Mouse (Mus musculus): ENCODE measurements at regions not wholly inside any gene's neighbourhood (a gene's known extent, or its start where the extent isn't known, plus 50 kb on each side); places are given as distances from the start of the nearest gene placed in this dataset.
"Not testable (repeated sequence)": the region's sequence is repeated elsewhere in the genome, so short reads cannot be mapped to it uniquely, and the experiment has no call there.

GRCm38 (mm10) chr1:47646681-47647080, 754.0 kb upstream of the Slc39a10 start:
- no peak for ATAC-seq (ENCODE audit: borderline replicate concordance, extremely low read depth, low FRiP score, low TSS enrichment)
- Histone ChIP-seq H3K9me3 (no peaks in the 10 kb centered on the region), H3K27ac (no peak overlapping the region), H3K4me3 (no peak overlapping the region), H3K9ac (no peak overlapping the region), H3K4me1 (no peaks in the 10 kb centered on the region), H3K36me3 (no peaks in the 10 kb centered on the region), H3K4me2 (no peak overlapping the region), H3K27me3 (no peaks in the 10 kb centered on the region)
- WGBS: 59% methylated on average over 4 of the region's 4 CpGs

GRCm38 (mm10) chr1:47606597-47606996, 713.9 kb upstream of the Slc39a10 start:
- ATAC-seq (ENCODE audit: borderline replicate concordance, extremely low read depth, low FRiP score, low TSS enrichment): no peak
- Histone ChIP-seq H3K36me3 (no peaks in the 10 kb centered on the region), H3K9ac (no peak overlapping the region), H3K27me3 (no peaks in the 10 kb centered on the region), H3K4me2 (no peak overlapping the region), H3K9me3 (no peaks in the 10 kb centered on the region), H3K27ac (no peak overlapping the region), H3K4me1 (no peaks in the 10 kb centered on the region), H3K4me3 (no peak overlapping the region)
- WGBS: 77% methylated on average over 4 of the region's 4 CpGs

- no peak overlapping the region for H3K9ac ChIP-seq
- no peak for ATAC-seq (ENCODE audit: borderline replicate concordance, extremely low read depth, low FRiP score, low TSS enrichment)
- H3K27ac ChIP-seq: no peak overlapping the region
- no peak overlapping the region for H3K4me3 ChIP-seq
- H3K4me2 ChIP-seq: no peak overlapping the region
- no peaks in the 10 kb centered on the region for H3K36me3 ChIP-seq
- H3K4me1 ChIP-seq: no peaks in the 10 kb centered on the region
- WGBS: 64% methylated on average over 2 of the region's 2 CpGs
- no peaks in the 10 kb centered on the region for H3K27me3 ChIP-seq
- no peaks in the 10 kb centered on the region for H3K9me3 ChIP-seq
Observed at GRCm38 (mm10) chr1:47603989-47604360, 711.3 kb upstream of the Slc39a10 start.

GRCm38 (mm10) chr1:47603294-47603988, 710.8 kb upstream of the Slc39a10 start:
- Histone ChIP-seq H3K9me3 (no peaks in the 10 kb centered on the region), H3K4me2 (no peak overlapping the region), H3K27ac (no peak overlapping the region), H3K9ac (no peak overlapping the region), H3K4me3 (no peak overlapping the region), H3K36me3 (no peaks in the 10 kb centered on the region), H3K4me1 (no peaks in the 10 kb centered on the region), H3K27me3 (no peaks in the 10 kb centered on the region)
- 19% methylated on average over 3 of the region's 3 CpGs for WGBS
- no peak for ATAC-seq (ENCODE audit: borderline replicate concordance, extremely low read depth, low FRiP score, low TSS enrichment)

- WGBS: 78% methylated on average over 2 of the region's 4 CpGs
- not testable (repeated sequence) for H3K27ac ChIP-seq; H3K4me1 ChIP-seq; H3K4me2 ChIP-seq; ATAC-seq (ENCODE audit: borderline replicate concordance, extremely low read depth, low FRiP score, low TSS enrichment); H3K9me3 ChIP-seq; H3K4me3 ChIP-seq; H3K9ac ChIP-seq; H3K36me3 ChIP-seq; H3K27me3 ChIP-seq
Observed at GRCm38 (mm10) chr1:47593641-47594040, 701.0 kb upstream of the Slc39a10 start.

- H3K27ac ChIP-seq: no peak overlapping the region
- H3K4me2 ChIP-seq: no peak overlapping the region
- no peak overlapping the region for H3K4me3 ChIP-seq
- H3K9ac ChIP-seq: no peak overlapping the region
- no peak for ATAC-seq (ENCODE audit: borderline replicate concordance, extremely low read depth, low FRiP score, low TSS enrichment)
- H3K9me3 ChIP-seq: no peaks in the 10 kb centered on the region
- no peaks in the 10 kb centered on the region for H3K27me3 ChIP-seq
- H3K36me3 ChIP-seq: no peaks in the 10 kb centered on the region
- H3K4me1 ChIP-seq: no peaks in the 10 kb centered on the region
- WGBS: 57% methylated on average over 1 of the region's 1 CpGs
Observed at GRCm38 (mm10) chr1:47545606-47546005, 653.0 kb upstream of the Slc39a10 start.

GRCm38 (mm10) chr1:47511426-47511825, 618.8 kb upstream of the Slc39a10 start:
- ATAC-seq (ENCODE audit: borderline replicate concordance, extremely low read depth, low FRiP score, low TSS enrichment): no peak
- 78% methylated on average over 5 of the region's 5 CpGs for WGBS

GRCm38 (mm10) chr1:47507801-47508200, 615.1 kb upstream of the Slc39a10 start:
- H3K36me3 ChIP-seq: no peaks in the 10 kb centered on the region
- H3K9me3 ChIP-seq: no peaks in the 10 kb centered on the region
- no peaks in the 10 kb centered on the region for H3K27me3 ChIP-seq
- H3K4me2 ChIP-seq: no peak overlapping the region
- no peaks in the 10 kb centered on the region for H3K4me1 ChIP-seq
- no peak overlapping the region for H3K27ac ChIP-seq
- H3K9ac ChIP-seq: no peak overlapping the region
- no peak for ATAC-seq (ENCODE audit: borderline replicate concordance, extremely low read depth, low FRiP score, low TSS enrichment)
- no peak overlapping the region for H3K4me3 ChIP-seq

More at GRCm38 (mm10) chr1:47511426-47511825, 618.8 kb upstream of the Slc39a10 start:
- Histone ChIP-seq H3K9ac (no peak overlapping the region), H3K36me3 (no peaks in the 10 kb centered on the region), H3K27ac (no peak overlapping the region), H3K27me3 (no peaks in the 10 kb centered on the region), H3K4me1 (no peaks in the 10 kb centered on the region), H3K4me2 (no peak overlapping the region), H3K4me3 (no peak overlapping the region), H3K9me3 (no peaks in the 10 kb centered on the region)

- no peaks in the 10 kb centered on the region for H3K4me1 ChIP-seq
- no peaks in the 10 kb centered on the region for H3K9me3 ChIP-seq
- no peak overlapping the region for H3K4me3 ChIP-seq
- H3K27me3 ChIP-seq: no peaks in the 10 kb centered on the region
- ATAC-seq (ENCODE audit: borderline replicate concordance, extremely low read depth, low FRiP score, low TSS enrichment): no peak
- no peak overlapping the region for H3K9ac ChIP-seq
- 50% methylated on average over 7 of the region's 7 CpGs for WGBS
- H3K27ac ChIP-seq: no peak overlapping the region
- no peaks in the 10 kb centered on the region for H3K36me3 ChIP-seq
- H3K4me2 ChIP-seq: no peak overlapping the region
Observed at GRCm38 (mm10) chr1:47488581-47489204, 596.0 kb upstream of the Slc39a10 start.

GRCm38 (mm10) chr1:47486087-47486486, 593.4 kb upstream of the Slc39a10 start:
- Histone ChIP-seq H3K27ac (no peak overlapping the region), H3K4me2 (no peak overlapping the region), H3K9ac (no peak overlapping the region), H3K4me3 (no peak overlapping the region), H3K36me3 (no peaks in the 10 kb centered on the region), H3K4me1 (no peaks in the 10 kb centered on the region), H3K27me3 (no peaks in the 10 kb centered on the region), H3K9me3 (no peaks in the 10 kb centered on the region)
- no peak for ATAC-seq (ENCODE audit: borderline replicate concordance, extremely low read depth, low FRiP score, low TSS enrichment)

- Histone ChIP-seq H3K36me3 (no peaks in the 10 kb centered on the region), H3K27me3 (no peaks in the 10 kb centered on the region), H3K4me3 (no peak overlapping the region), H3K9me3 (no peaks in the 10 kb centered on the region), H3K4me1 (no peaks in the 10 kb centered on the region), H3K27ac (no peak overlapping the region), H3K4me2 (no peak overlapping the region), H3K9ac (no peak overlapping the region)
- 66% methylated on average over 1 of the region's 1 CpGs for WGBS
- no peak for ATAC-seq (ENCODE audit: borderline replicate concordance, extremely low read depth, low FRiP score, low TSS enrichment)
Observed at GRCm38 (mm10) chr1:47479059-47479458, 586.4 kb upstream of the Slc39a10 start.

GRCm38 (mm10) chr1:47466573-47467253, 574.1 kb upstream of the Slc39a10 start:
- no peaks in the 10 kb centered on the region for H3K4me1 ChIP-seq
- no peak overlapping the region for H3K27ac ChIP-seq
- no peak overlapping the region for H3K9ac ChIP-seq
- H3K9me3 ChIP-seq: no peaks in the 10 kb centered on the region
- H3K27me3 ChIP-seq: no peaks in the 10 kb centered on the region
- H3K36me3 ChIP-seq: no peaks in the 10 kb centered on the region
- no peak for ATAC-seq (ENCODE audit: borderline replicate concordance, extremely low read depth, low FRiP score, low TSS enrichment)
- 59% methylated on average over 9 of the region's 9 CpGs for WGBS
- H3K4me2 ChIP-seq: no peak overlapping the region
- H3K4me3 ChIP-seq: no peak overlapping the region
